Mouse (Mus musculus): ENCODE measurements around the gene Gm10097. TPM values are rescaled to one million over a fixed set of nuclear protein-coding genes. Genes with fewer than 3 reads are reported as not detected.

Gene Gm10097
- polyA plus RNA-seq, 1 experiment from 2014 or later: 0.16 TPM

DNA sequence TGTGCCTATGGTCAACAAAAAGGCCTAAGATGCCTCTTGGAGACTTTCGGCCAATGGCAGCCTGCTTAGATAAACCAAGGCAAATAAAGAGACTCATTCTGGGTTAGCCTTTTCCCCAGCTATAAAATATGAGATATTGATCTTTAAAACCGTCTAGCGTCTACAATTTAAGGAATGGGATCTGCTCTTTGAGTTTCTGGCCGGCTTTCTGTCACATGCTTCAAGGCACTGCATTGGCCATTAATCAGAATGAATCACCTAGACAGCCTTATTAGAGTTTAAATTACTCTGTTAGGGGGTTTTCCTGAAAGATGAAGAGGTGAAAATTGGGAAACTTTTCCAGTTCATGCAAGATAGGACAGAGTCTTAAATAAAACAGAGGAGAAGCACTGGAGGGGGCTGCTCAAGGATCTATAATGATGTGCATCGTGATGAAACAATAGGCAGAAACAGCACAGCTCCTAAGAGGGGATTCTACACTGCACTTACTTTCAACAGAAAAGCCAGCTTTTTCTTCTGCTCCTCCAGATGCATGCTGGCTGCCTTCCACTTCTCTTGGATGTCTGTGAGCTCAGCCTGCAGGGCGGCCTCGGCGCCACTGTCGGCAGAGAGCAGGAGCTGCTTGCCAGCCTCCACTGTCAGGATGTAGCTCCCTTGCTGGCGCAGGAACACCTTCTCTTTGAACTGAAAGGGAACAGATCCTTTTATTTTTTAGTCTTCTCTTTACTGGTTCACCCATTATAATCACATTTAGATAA is 28.2 kb downstream of the Gm10097 start:
- 87% methylated on average over 10 of the region's 10 CpGs for WGBS
- H3K36me3 ChIP-seq: no peaks in the 10 kb centered on the region
- no peak for DNase-seq (ENCODE audit: low spot score)

DNA sequence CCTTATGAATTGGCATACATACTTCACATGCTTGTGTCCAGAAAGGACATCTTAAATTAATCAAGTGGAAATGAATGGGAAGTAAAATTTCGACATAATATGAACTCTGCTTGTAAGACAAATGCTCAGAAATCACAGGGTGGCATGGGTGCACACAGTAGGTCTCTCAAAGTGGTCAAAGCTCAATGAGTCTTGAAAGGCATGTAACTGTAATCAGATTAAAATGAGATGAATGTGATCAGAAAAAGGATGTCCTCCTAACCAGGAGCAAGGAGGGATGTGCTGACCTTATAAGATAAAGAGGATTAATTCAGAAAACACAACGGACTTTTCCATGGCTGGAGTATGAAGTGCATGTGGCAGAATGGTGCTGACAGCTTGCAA is 28.8 kb downstream of the Gm10097 start:
- Histone ChIP-seq H3K9me3 (no peaks in the 10 kb centered on the region), H3K36me3 (no peaks in the 10 kb centered on the region), H3K27me3 (ENCODE audit: insufficient read depth, poor library complexity, severe bottlenecking) (no peaks in the 10 kb centered on the region), H3K27ac (no peak overlapping the region), H3K4me1 (replicated peaks) (no peaks in the 10 kb centered on the region), H3K4me3 (no peak overlapping the region)
- no peak for DNase-seq (ENCODE audit: low spot score)
- 83% methylated on average over 2 of the region's 2 CpGs for WGBS

More for the DNA sequence above, 28.2 kb downstream of the Gm10097 start:
- Histone ChIP-seq H3K9me3 (no peaks in the 10 kb centered on the region), H3K27me3 (ENCODE audit: insufficient read depth, poor library complexity, severe bottlenecking) (no peaks in the 10 kb centered on the region), H3K4me3 (no peak overlapping the region), H3K4me1 (replicated peaks) (no peaks in the 10 kb centered on the region), H3K27ac (no peak overlapping the region)

DNA sequence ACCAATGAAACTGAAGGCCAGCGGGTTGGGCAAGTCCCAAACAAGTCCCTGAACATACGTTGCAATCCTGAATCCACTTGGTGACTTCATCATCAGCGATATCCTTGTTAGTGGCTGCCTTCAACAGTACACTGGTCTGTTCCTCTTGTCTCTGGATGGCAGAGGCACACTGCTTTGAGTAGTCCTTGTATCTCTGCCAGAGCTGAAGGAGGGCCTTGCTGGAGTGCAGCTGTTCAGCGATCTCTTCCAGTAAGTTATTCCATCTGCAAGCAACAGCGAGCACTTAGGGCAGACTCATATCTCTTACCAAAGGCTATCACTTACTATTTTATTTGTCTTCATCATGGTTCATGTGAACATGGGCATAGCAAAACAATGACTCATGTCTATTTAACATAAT is 41.8 kb downstream of the Gm10097 start:
- Histone ChIP-seq H3K9me3 (no peaks in the 10 kb centered on the region), H3K27ac (no peak overlapping the region), H3K27me3 (ENCODE audit: insufficient read depth, poor library complexity, severe bottlenecking) (no peaks in the 10 kb centered on the region), H3K36me3 (peaks cover 7% of the 10 kb centered on the region; the same call in 1 of the 2 replicates), H3K4me3 (no peak overlapping the region), H3K4me1 (replicated peaks) (no peaks in the 10 kb centered on the region)
- 93% methylated on average over 5 of the region's 5 CpGs for WGBS
- DNase-seq (ENCODE audit: low spot score): no peak

DNA sequence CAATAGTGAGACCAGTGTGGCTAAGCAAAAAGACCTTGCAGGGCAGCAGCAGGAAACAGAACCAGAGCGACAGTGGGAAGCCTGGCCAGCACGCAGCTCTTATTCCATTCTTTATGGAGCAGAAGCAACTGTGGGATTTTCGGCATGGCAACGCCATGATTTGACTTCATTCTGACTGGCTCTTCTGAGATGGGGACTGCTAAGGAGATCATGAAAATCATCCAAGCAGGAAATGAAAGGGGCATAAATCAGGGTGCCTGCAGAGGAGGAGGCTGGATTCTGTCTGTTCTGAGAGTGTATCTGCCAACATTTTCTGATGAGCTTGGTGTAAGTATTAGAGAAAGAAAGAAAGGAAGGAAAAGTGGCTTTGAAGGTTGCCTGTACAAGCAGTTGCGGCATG is 47.2 kb downstream of the Gm10097 start:
- 89% methylated on average over 5 of the region's 5 CpGs for WGBS
- Histone ChIP-seq H3K4me1 (replicated peaks) (no peaks in the 10 kb centered on the region), H3K36me3 (no peaks in the 10 kb centered on the region), H3K4me3 (no peak overlapping the region), H3K27me3 (ENCODE audit: insufficient read depth, poor library complexity, severe bottlenecking) (no peaks in the 10 kb centered on the region), H3K9me3 (no peaks in the 10 kb centered on the region), H3K27ac (no peak overlapping the region)
- DNase-seq (ENCODE audit: low spot score): no peak

DNA sequence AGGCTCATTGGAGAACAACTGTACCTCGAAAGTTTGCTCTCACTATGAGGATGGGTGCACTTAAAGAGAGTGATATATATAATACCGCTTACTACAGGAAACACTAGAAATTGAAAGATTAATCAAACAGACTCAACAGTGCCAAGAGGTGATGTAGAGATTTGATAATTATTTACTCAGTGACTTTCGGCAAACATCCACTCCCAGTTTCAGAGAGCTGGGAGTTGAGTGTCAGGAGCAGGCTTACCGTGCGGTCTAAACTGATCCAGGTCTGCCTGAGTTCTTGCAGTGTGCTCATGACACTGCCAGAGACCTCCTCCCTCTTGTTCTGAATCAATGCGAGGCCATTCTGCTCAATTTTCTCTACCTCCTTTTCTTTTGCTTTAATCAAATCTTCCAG is 47.7 kb downstream of the Gm10097 start:
- Histone ChIP-seq H3K27me3 (ENCODE audit: insufficient read depth, poor library complexity, severe bottlenecking) (no peaks in the 10 kb centered on the region), H3K27ac (no peak overlapping the region), H3K4me3 (no peak overlapping the region), H3K9me3 (no peaks in the 10 kb centered on the region), H3K4me1 (replicated peaks) (no peaks in the 10 kb centered on the region), H3K36me3 (no peaks in the 10 kb centered on the region)
- DNase-seq (ENCODE audit: low spot score): no peak
- 92% methylated on average over 6 of the region's 6 CpGs for WGBS

Measured in hindbrain, embryonic 10.5 days (tissue).